Mouse (Mus musculus): ENCODE results near the gene Tacc3. TPM values are rescaled to one million over a fixed set of nuclear protein-coding genes. Genes with fewer than 3 reads are reported as not detected.

Tacc3 gene
- polyA plus RNA-seq (2012; ENCODE audit: insufficient read depth, insufficient read length, missing spikeins): 58.6 and 69.4 TPM in 2 replicates

DNA sequence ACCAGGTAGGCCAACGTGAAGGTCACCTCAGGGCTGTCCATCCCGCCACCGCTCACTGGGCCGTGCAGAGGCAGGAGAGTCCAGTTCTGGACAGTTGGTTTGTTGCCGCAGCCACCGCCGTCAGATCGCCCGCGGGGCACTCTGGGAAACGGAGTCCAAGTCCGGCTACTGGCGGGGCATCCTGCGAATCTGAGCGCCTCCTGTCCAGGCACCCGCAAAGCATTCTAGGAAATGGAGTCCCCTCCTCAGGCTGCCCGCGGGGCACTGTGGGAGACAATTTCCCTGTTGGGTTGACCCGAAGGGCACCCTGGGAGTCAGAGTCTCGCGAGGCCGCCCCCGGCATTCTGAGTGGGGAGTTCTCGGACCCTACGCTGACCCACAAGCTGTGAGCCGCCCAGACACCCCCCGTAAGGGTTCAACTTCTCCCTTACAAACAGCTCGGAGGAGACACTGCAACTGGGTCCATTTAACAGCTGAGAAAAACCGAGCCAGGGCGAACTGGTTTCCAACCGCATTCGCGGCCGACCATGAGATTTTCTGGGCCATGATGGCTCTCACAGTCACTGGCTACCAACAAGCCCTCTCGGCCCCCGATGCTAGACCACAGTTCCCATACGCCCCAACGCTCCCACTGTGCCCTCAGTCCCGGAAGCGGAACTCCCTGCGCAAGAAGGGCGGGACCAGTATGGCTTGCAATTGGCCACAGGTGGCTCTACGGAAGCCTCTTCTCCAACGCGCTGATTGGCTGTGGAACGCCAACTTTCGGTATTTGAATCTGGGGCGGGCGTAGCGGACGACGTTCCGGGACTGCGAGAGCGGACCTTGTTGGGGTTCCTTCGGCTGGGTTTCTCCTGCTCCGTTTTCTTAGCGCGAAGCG lies at the start of gene Tacc3, which contains the start of gene Tmem129:
Gene Tacc3, plus strand, starts transcription at position 342 of the 877 bp plus-strand sequence.
Gene Tmem129, minus strand, starts transcription at position 630 of the 877 bp plus-strand sequence.
- no peak for TF ChIP-seq CTCF (IDR thresholded peaks at IDR 0.05; ENCODE audit: low read depth, low read length)
- TF ChIP-seq POLR2A (IDR thresholded peaks at IDR 0.05; ENCODE audit: borderline replicate concordance, low read depth, low read length): no peak
- Histone ChIP-seq H3K27ac (ENCODE audit: insufficient read depth, low read depth, low read length) (peak within 1 kb of the TSS; percentile 92), H3K4me3 (ENCODE audit: insufficient read depth, low read length) (peak within 1 kb of the TSS; percentile 97), H3K4me1 (ENCODE audit: control insufficient read depth, insufficient read depth, low read length) (peaks cover 10% of the 10 kb centered on the region)

DNA sequence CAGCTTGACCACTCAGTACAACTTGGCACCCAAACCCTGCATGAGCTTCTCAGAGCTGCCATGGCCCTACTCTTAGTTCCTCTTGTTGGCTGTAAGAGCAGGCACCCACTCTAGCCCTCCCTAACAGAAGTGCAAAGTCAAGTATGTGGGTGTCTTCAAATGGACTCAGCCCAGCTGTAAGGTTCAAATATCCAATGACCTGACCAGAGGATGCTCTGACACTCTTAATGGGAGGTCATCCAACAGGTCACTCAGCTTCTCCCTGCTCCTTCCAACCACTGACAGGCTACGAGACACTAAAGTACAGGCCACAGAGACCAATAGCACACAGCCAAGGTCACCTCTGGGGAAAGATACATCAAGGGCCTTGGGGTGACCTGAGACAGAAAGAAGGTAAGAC lies 48.7 kb upstream of the Tacc3 start:
- TF ChIP-seq POLR2A (IDR thresholded peaks at IDR 0.05; ENCODE audit: borderline replicate concordance, low read depth, low read length): no peak
- TF ChIP-seq CTCF (IDR thresholded peaks at IDR 0.05; ENCODE audit: low read depth, low read length): no peak

DNA sequence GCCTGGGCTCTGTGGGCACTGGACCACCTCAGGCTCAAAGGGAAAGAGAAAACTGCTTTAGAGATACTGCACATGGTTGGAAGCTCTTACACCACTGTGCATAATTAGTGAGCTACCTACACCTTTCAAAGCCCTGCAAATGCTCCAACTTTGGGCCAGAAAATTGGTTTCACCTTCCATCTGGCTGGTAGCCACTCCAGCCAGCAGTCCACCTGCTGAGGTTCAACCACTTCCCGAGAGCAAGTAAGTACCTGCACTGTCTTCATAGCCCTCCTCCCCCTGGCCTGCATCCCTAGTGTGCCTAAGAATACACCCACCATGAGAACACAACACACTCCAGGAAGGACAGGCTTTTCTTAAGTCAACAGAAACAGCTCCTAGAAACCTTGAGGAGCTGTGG lies 46.1 kb upstream of the Tacc3 start:
- H3K4me3 ChIP-seq (ENCODE audit: insufficient read depth, low read length): no peak overlapping the region
- H3K4me1 ChIP-seq (ENCODE audit: control insufficient read depth, insufficient read depth, low read length): peaks cover 5% of the 10 kb centered on the region; the same call in 1 of the 2 replicates

More for the DNA sequence above, 48.7 kb upstream of the Tacc3 start:
- Histone ChIP-seq H3K4me1 (ENCODE audit: control insufficient read depth, insufficient read depth, low read length) (peaks cover 8% of the 10 kb centered on the region), H3K27ac (ENCODE audit: insufficient read depth, low read depth, low read length) (no peak overlapping the region), H3K4me3 (ENCODE audit: insufficient read depth, low read length) (no peak overlapping the region)

DNA sequence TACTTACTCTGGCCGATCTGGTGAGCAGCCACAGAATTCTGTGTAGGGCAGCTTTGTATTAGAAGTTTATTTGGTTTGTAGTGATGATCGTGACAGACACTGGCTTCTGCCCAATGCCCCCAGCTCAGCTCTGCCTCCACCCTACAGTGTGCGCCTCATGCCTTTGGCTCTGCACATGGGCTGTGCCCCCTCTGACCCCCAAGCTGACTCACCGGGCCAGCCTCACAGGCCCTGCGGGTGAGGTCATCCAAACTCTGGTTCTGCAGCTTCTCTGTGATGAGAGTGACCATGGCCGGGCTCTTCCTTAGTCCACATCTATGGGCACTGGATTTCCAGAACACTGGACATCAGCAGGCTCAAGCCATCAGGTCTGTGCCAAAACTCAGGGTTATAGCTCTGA lies 43.5 kb upstream of the Tacc3 start:
- H3K4me3 ChIP-seq (ENCODE audit: insufficient read depth, low read length): no peak overlapping the region
- no peak overlapping the region for H3K27ac ChIP-seq (ENCODE audit: insufficient read depth, low read depth, low read length)
- peaks cover 10% of the 10 kb centered on the region; the same call in 1 of the 2 replicates for H3K4me1 ChIP-seq (ENCODE audit: control insufficient read depth, insufficient read depth, low read length)
- TF ChIP-seq CTCF (IDR thresholded peaks at IDR 0.05; ENCODE audit: low read depth, low read length) (no peak), POLR2A (IDR thresholded peaks at IDR 0.05; ENCODE audit: borderline replicate concordance, low read depth, low read length) (no peak)

More for the DNA sequence above, 46.1 kb upstream of the Tacc3 start:
- no peak overlapping the region for H3K27ac ChIP-seq (ENCODE audit: insufficient read depth, low read depth, low read length)
- TF ChIP-seq POLR2A (IDR thresholded peaks at IDR 0.05; ENCODE audit: borderline replicate concordance, low read depth, low read length) (no peak), CTCF (IDR thresholded peaks at IDR 0.05; ENCODE audit: low read depth, low read length) (no peak)

DNA sequence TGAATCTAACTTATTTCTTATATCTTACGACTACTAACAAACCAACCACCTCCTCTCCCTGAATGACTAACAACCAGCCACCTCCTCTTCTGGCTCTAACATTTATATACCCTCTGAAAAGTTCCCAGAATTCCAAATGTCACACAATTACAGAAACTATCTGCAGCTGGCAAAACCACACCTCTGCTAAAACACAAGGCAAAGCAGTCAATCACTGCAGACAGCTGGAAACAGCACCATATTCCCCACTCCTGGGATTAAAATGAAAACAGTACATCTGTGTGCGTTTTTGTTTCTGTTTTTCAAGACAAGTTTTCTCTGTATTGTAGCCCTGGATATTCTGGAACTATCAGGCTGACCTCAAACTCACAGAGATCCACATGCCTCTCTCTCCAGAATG lies 35.3 kb upstream of the Tacc3 start:
- Histone ChIP-seq H3K4me1 (ENCODE audit: control insufficient read depth, insufficient read depth, low read length) (peaks cover 14% of the 10 kb centered on the region), H3K4me3 (ENCODE audit: insufficient read depth, low read length) (no peak overlapping the region), H3K27ac (ENCODE audit: insufficient read depth, low read depth, low read length) (no peak overlapping the region)
- TF ChIP-seq CTCF (IDR thresholded peaks at IDR 0.05; ENCODE audit: low read depth, low read length) (no peak), POLR2A (IDR thresholded peaks at IDR 0.05; ENCODE audit: borderline replicate concordance, low read depth, low read length) (no peak)

DNA sequence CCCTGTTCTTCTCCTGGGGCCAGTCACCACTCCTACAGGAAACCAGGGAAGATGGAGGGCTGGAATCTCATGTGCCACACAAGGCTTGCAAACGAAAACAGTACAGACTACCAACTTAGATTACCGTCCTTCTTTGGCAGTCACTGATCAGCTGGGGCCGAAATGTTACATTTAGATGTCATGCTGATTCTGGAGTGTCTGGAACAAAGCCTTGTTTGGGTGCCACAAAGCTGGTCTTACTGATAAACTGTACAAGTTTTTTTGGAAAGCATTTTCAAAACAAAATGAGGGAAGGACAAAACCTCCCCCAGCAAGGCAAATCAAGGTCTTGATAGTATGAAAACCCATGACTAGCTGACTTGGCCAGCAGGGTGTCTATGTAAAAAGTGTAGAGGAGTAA lies 34.2 kb upstream of the Tacc3 start:
- no peak for TF ChIP-seq POLR2A (IDR thresholded peaks at IDR 0.05; ENCODE audit: borderline replicate concordance, low read depth, low read length)
- no peak for TF ChIP-seq CTCF (IDR thresholded peaks at IDR 0.05; ENCODE audit: low read depth, low read length)
- H3K4me1 ChIP-seq (ENCODE audit: control insufficient read depth, insufficient read depth, low read length): peaks cover 14% of the 10 kb centered on the region
- H3K27ac ChIP-seq (ENCODE audit: insufficient read depth, low read depth, low read length): no peak overlapping the region
- no peak overlapping the region for H3K4me3 ChIP-seq (ENCODE audit: insufficient read depth, low read length)

DNA sequence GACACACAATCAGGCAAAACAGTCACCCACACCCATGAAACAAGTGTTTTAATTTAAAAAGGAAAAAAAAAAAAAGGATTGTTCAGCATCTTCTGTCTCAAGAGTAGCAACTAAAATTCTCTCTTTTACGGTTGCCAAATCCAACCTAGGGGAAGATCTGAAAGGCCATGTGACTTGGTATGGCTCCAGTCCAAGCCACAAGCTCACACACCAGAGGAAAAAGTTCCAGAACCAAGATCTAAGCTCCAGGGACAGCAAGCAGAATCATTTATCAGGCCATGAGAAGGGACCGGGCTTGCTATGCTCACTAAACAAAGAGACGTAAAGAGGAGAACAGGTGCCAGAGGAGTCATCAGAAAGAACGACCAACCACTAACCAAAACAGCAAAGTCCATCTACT lies 30.0 kb upstream of the Tacc3 start:
- TF ChIP-seq POLR2A (IDR thresholded peaks at IDR 0.05; ENCODE audit: borderline replicate concordance, low read depth, low read length) (no peak), CTCF (IDR thresholded peaks at IDR 0.05; ENCODE audit: low read depth, low read length) (no peak)
- peaks cover 15% of the 10 kb centered on the region for H3K4me1 ChIP-seq (ENCODE audit: control insufficient read depth, insufficient read depth, low read length)
- H3K4me3 ChIP-seq (ENCODE audit: insufficient read depth, low read length): peak overlapping the region; percentile 48
- H3K27ac ChIP-seq (ENCODE audit: insufficient read depth, low read depth, low read length): peak overlapping the region; percentile 75

DNA sequence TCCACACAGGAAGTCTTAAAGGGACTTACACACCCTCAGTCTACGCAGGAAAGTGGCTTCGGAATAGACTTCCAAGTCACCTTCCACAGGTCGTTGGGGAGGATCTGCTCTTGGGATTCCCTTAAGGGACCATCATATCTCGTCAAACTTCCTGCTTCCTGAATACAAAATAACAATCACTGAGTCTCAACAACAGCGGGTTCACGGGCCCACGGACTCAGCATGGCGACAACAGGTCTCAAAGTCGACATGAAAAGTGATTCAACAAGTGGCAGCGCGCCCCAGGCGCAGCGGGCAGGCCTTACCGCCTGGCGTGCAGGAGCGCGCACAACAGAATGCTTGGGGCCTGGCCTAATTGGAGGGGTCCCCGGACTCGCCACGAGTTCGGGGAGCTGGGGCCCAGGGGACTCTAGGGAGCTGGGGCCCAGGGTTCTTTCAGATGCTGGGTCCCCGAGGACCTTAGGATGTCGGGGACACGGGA lies 29.1 kb upstream of the Tacc3 start:
- TF ChIP-seq POLR2A (IDR thresholded peaks at IDR 0.05; ENCODE audit: borderline replicate concordance, low read depth, low read length) (no peak), CTCF (IDR thresholded peaks at IDR 0.05; ENCODE audit: low read depth, low read length) (no peak)

DNA sequence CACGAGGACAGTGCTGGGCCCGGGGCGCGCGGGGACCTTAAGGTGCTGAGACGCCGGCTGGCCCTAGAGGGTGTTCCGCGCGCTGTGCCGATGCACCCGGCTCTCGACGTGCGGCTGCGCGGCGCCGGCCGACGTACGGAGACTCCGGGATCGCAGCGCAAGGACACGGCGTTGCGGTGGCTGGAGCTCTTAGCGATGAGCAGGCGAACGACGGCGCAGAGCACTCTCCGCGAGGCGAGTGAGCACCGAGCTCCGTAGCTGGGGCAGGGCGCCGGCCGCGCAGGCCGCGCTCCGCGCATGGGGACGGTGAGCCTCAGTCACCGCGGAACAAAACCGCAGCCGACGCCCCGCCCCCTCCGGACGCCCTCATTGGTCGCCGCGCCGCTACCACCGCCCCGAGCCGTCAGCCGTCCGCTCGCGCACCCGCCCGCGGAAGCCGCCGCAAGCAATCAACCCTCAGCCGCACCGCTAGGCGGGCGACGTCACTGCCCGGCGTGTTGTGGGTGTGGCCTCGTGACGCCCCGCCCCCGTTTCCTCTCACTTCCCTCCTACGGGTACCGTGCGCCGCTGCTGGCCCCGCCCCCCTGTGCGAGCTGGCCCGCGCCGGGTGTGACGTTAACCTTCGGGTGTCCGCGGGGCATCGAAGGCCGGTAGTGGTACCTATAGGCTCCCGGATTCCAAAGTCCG lies 28.5 kb upstream of the Tacc3 start, which contains the start of the genes Fam53a and Gm9903:
Gene Fam53a, minus strand, starts transcription at position 335 of the 687 bp plus-strand sequence.
Gene Gm9903, plus strand, starts transcription at position 625 of the 687 bp plus-strand sequence.
- Histone ChIP-seq H3K4me1 (ENCODE audit: control insufficient read depth, insufficient read depth, low read length) (peaks cover 15% of the 10 kb centered on the region), H3K4me3 (ENCODE audit: insufficient read depth, low read length) (peak within 1 kb of the TSS; percentile 82), H3K27ac (ENCODE audit: insufficient read depth, low read depth, low read length) (peak within 1 kb of the TSS; percentile 75)
- TF ChIP-seq POLR2A (IDR thresholded peaks at IDR 0.05; ENCODE audit: borderline replicate concordance, low read depth, low read length) (no peak), CTCF (IDR thresholded peaks at IDR 0.05; ENCODE audit: low read depth, low read length) (no peak)

More for the DNA sequence above, 29.1 kb upstream of the Tacc3 start:
- H3K4me1 ChIP-seq (ENCODE audit: control insufficient read depth, insufficient read depth, low read length): peaks cover 15% of the 10 kb centered on the region
- H3K27ac ChIP-seq (ENCODE audit: insufficient read depth, low read depth, low read length): peak overlapping the region; percentile 75
- H3K4me3 ChIP-seq (ENCODE audit: insufficient read depth, low read length): peak overlapping the region; percentile 82

Measured in bone marrow macrophage, adult 2 months (primary cell).